Mouse (Mus musculus) lung, postnatal 4 days (tissue): ENCODE results near the gene Hcfc2.

Experiments used
- DNase-seq, 2 experiments: peaks; one replicate each; pipeline ENCODE4 v3.0.0; 2021

Gene Hcfc2

GRCm38 (mm10) chr10:82741876-82742275 is 45.9 kb downstream of the Hcfc2 start:
- DNase-seq, result no peak

- DNase-seq, result no peak
Measured at GRCm38 (mm10) chr10:82742578-82742977, 46.6 kb downstream of the Hcfc2 start.

GRCm38 (mm10) chr10:82744296-82744695 is 48.3 kb downstream of the Hcfc2 start:
- no peak for DNase-seq

GRCm38 (mm10) chr10:82745301-82745700 is 49.3 kb downstream of the Hcfc2 start:
- no peak for DNase-seq

- DNase-seq, result no peak
Measured at GRCm38 (mm10) chr10:82746988-82747850, 51.3 kb downstream of the Hcfc2 start.

GRCm38 (mm10) chr10:82750778-82751177 is 54.8 kb downstream of the Hcfc2 start:
- DNase-seq, result no peak

GRCm38 (mm10) chr10:82752921-82753320 is 57.0 kb downstream of the Hcfc2 start:
- DNase-seq, result no peak

GRCm38 (mm10) chr10:82754642-82755041 is 58.7 kb downstream of the Hcfc2 start:
- no peak for DNase-seq

- no peak for DNase-seq
Measured at GRCm38 (mm10) chr10:82755213-82755890, 59.4 kb downstream of the Hcfc2 start.

- no peak for DNase-seq
Measured at GRCm38 (mm10) chr10:82756466-82756865, 60.5 kb downstream of the Hcfc2 start.

GRCm38 (mm10) chr10:82757341-82757740 is 61.4 kb downstream of the Hcfc2 start:
- DNase-seq, result no peak

- DNase-seq, result no peak
Measured at GRCm38 (mm10) chr10:82758368-82758767, 62.4 kb downstream of the Hcfc2 start.

- DNase-seq, result no peak
Measured at GRCm38 (mm10) chr10:82758878-82759277, 62.9 kb downstream of the Hcfc2 start.

- DNase-seq, result no peak
Measured at GRCm38 (mm10) chr10:82759706-82760105, 63.7 kb downstream of the Hcfc2 start.

- DNase-seq, result no peak
Measured at GRCm38 (mm10) chr10:82761037-82761811, 65.3 kb downstream of the Hcfc2 start.

- peak; percentile 46 to 53 for DNase-seq
Measured at GRCm38 (mm10) chr10:82762756-82763681, 67.1 kb downstream of the Hcfc2 start.

GRCm38 (mm10) chr10:82763840-82764631 is 68.1 kb downstream of the Hcfc2 start, which contains the start of gene Nfyb:
Gene Nfyb, minus strand, starts transcription at chr10:82764144.
- peak; percentile 98 for DNase-seq

GRCm38 (mm10) chr10:82768901-82769300 is 72.9 kb downstream of the Hcfc2 start:
- DNase-seq, result no peak

GRCm38 (mm10) chr10:82770713-82771112 is 74.8 kb downstream of the Hcfc2 start:
- DNase-seq, result no peak

GRCm38 (mm10) chr10:82771595-82772170 is 75.7 kb downstream of the Hcfc2 start:
- no peak for DNase-seq

GRCm38 (mm10) chr10:82774841-82775240 is 78.9 kb downstream of the Hcfc2 start:
- no peak for DNase-seq
